Mouse (Mus musculus) olfactory bulb, adult 2 months (tissue): Measurements from ENCODE around the gene Slamf9. TPM values are rescaled to one million over a fixed set of nuclear protein-coding genes. Genes with fewer than 3 reads are reported as not detected.

ENCODE experiments used
- H3K27ac ChIP-seq: fragments of 200-500 bp; 2 replicates; pipeline ENCODE4 v1.5.1; 2012; ENCODE audit warnings: low read depth, low read length; ENCODE audit not compliant: insufficient read depth
- H3K4me1 ChIP-seq: fragments of 200-500 bp; 2 replicates; pipeline ENCODE4 v1.6.1; 2012; ENCODE audit warnings: low read length; ENCODE audit not compliant: control insufficient read depth, insufficient read depth
- H3K4me3 ChIP-seq: fragments of 200-500 bp; 2 replicates; pipeline ENCODE4 v1.5.1; 2012; ENCODE audit warnings: mild to moderate bottlenecking, low read depth, low read length, moderate library complexity; ENCODE audit not compliant: insufficient read depth
- CTCF ChIP-seq: fragments of 200-500 bp; IDR thresholded peaks from 2 replicates; pipeline ENCODE4 v1.5.1; 2012; ENCODE audit warnings: low read depth, mild to moderate bottlenecking, low read length, moderate library complexity; ENCODE audit not compliant: insufficient read depth
- POLR2A ChIP-seq: fragments of 200-500 bp; IDR thresholded peaks from 2 replicates; pipeline ENCODE4 v1.6.1; 2012; ENCODE audit warnings: mild to moderate bottlenecking, low read depth, low read length, moderate library complexity; ENCODE audit not compliant: insufficient read depth
- WGBS: fragments of 180-500 bp; shearing (Covaris S2); methylation state at CpG from one replicate; pipeline ENCODE4 v1.1.7; 2018; 5-methylcytosine and 5-hydroxymethylcytosine counted together
- polyA plus RNA-seq: library from polyadenylated mRNA; stranded (reverse); fragments of >200 nt; gene quantifications from 2 replicates; pipeline ENCODE4 v1.2.4, GENCODE M21; 2012; ENCODE audit warnings: low replicate concordance; ENCODE audit not compliant: missing spikeins, insufficient read depth, insufficient read length

Gene Slamf9
- polyA plus RNA-seq, 1 experiment = not detected

GRCm38 (mm10) chr1:172469810-172470448 is 5.2 kb upstream of the Slamf9 start:
- TF ChIP-seq CTCF = no peak
- TF ChIP-seq POLR2A = no peak
- H3K4me1 ChIP-seq = no peaks in the 10 kb centered on the region
- no peak overlapping the region for H3K27ac ChIP-seq
- H3K4me3 ChIP-seq = no peak overlapping the region
- 70% methylated on average over 8 of the region's 8 CpGs for WGBS

GRCm38 (mm10) chr1:172472909-172473308 is 2.2 kb upstream of the Slamf9 start:
- H3K27ac ChIP-seq = no peak overlapping the region
- no peaks in the 10 kb centered on the region for H3K4me1 ChIP-seq
- no peak overlapping the region for H3K4me3 ChIP-seq
- TF ChIP-seq POLR2A = no peak
- TF ChIP-seq CTCF = no peak

GRCm38 (mm10) chr1:172474196-172474595 is 962 bp upstream of the Slamf9 start:
- 91% methylated on average over 3 of the region's 3 CpGs for WGBS
- Histone ChIP-seq H3K27ac (no peak overlapping the region), H3K4me3 (no peak overlapping the region), H3K4me1 (no peaks in the 10 kb centered on the region)
- TF ChIP-seq POLR2A (no peak), CTCF (no peak)

GRCm38 (mm10) chr1:172478020-172478419 is 2.9 kb downstream of the Slamf9 start:
- 84% methylated on average over 5 of the region's 5 CpGs for WGBS
- Histone ChIP-seq H3K4me1 (peaks cover 8% of the 10 kb centered on the region), H3K27ac (no peak overlapping the region), H3K4me3 (no peak overlapping the region)
- no peak for TF ChIP-seq CTCF
- TF ChIP-seq POLR2A = no peak

- Histone ChIP-seq H3K27ac (no peak overlapping the region), H3K4me1 (peaks cover 29% of the 10 kb centered on the region), H3K4me3 (no peak overlapping the region)
- WGBS = 91% methylated on average over 4 of the region's 4 CpGs
- no peak for TF ChIP-seq CTCF
- TF ChIP-seq POLR2A = no peak
These were observed 5.2 kb downstream of the Slamf9 start for GRCm38 (mm10) chr1:172480376-172480775.

- Histone ChIP-seq H3K4me3 (no peak overlapping the region), H3K4me1 (peaks cover 35% of the 10 kb centered on the region), H3K27ac (no peak overlapping the region)
- TF ChIP-seq POLR2A (no peak), CTCF (no peak)
- WGBS = 29% methylated on average over 13 of the region's 13 CpGs
These were observed 6.0 kb downstream of the Slamf9 start for GRCm38 (mm10) chr1:172481111-172481510.

- no peak within 1 kb of the TSS for H3K27ac ChIP-seq
These were observed 6.6 kb downstream of the Slamf9 start, which contains the start of gene Igsf9 for GRCm38 (mm10) chr1:172481540-172482280. Igsf9 (plus strand) TSS chr1:172481788.

GRCm38 (mm10) chr1:172482518-172483360 is 7.6 kb downstream of the Slamf9 start:
- WGBS = 16% methylated on average over 12 of the region's 12 CpGs
- Histone ChIP-seq H3K4me1 (peaks cover 42% of the 10 kb centered on the region), H3K4me3 (peak overlapping the region; percentile 65), H3K27ac (no peak overlapping the region)
- TF ChIP-seq POLR2A (no peak), CTCF (no peak)

More at GRCm38 (mm10) chr1:172481540-172482280, 6.6 kb downstream of the Slamf9 start, which contains the start of gene Igsf9:
- under 1% methylated on average over 38 of the region's 38 CpGs for WGBS
- Histone ChIP-seq H3K4me3 (peak within 1 kb of the TSS; percentile 65), H3K4me1 (peaks cover 39% of the 10 kb centered on the region)
- TF ChIP-seq POLR2A = peak; percentile 16; the same call in 1 of the 2 replicates
- no peak for TF ChIP-seq CTCF

- WGBS = 39% methylated on average over 4 of the region's 4 CpGs
- Histone ChIP-seq H3K27ac (no peak overlapping the region), H3K4me3 (peak overlapping the region; percentile 19), H3K4me1 (peaks cover 42% of the 10 kb centered on the region)
- TF ChIP-seq POLR2A (no peak), CTCF (no peak)
These were observed 8.2 kb downstream of the Slamf9 start for GRCm38 (mm10) chr1:172483361-172483660.
